Mouse (Mus musculus) cerebellum, adult 11-12 months (tissue): Measurements from ENCODE around the gene Tenm4.
"Not testable (repeated sequence)": the region's sequence is repeated elsewhere in the genome, so short reads cannot be mapped to it uniquely, and the experiment has no call there.

Source experiments
- DNase-seq: peaks from one replicate; pipeline ENCODE4 v3.0.0; 2022

Tenm4 gene

GRCm38 (mm10) chr7:96922927-96923326 is 751.9 kb downstream of the Tenm4 start:
- no peak for DNase-seq

GRCm38 (mm10) chr7:96943715-96944377 is 772.8 kb downstream of the Tenm4 start:
- no peak for DNase-seq

- not testable (repeated sequence) for DNase-seq
These were observed 775.5 kb downstream of the Tenm4 start for GRCm38 (mm10) chr7:96946501-96946900.

DNA sequence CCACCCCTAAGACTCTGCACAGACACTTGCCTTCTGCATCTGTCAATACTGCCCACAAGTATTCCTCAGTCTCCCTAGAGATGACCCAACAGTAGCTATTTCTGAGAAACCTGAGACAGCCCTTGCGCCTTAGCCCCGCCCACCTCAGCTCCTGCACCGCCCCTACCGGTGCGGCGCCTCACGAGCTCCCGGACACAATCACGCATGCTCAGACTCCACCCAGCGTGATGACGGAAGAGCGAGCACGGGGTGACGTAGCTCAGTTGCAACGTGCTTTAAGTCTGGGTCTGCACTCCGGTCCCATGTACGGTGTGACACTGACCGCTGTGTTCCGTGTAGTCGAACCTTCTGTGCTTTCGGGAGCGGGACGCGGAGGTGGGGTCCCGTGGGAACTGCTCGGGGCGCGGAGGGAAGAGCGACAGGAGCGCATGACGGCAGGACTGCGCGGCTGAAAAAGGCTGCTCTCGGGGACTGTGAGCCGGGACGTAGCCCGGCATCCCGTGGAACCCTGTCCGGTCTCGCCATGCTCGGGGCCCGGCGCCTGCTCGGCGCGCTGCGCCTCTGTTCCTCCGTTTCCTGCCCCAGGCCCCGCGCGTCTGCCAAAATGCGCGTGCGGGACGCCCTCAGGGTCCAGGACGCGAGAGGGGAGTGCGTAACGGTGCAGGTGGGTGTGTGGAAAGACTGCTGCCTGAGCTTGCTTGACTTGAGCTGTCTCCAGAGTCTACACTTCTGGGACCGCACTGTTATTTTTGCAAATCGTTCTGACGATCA is 780.4 kb downstream of the Tenm4 start, which contains the start of gene Nars2:
Gene Nars2, plus strand, starts transcription at position 225 of the 771 bp plus-strand sequence.
- DNase-seq: peak; percentile 95

- DNase-seq: no peak
These were observed 781.0 kb downstream of the Tenm4 start for GRCm38 (mm10) chr7:96952094-96952493.

GRCm38 (mm10) chr7:96959168-96959567 is 788.1 kb downstream of the Tenm4 start:
- no peak for DNase-seq
